Mouse (Mus musculus) ZHBTc4 (cell line): ENCODE measurements at regions not wholly inside any gene's neighbourhood (a gene's known extent, or its start where the extent isn't known, plus 50 kb on each side); places are given as distances from the start of the nearest gene placed in this dataset.

Experiments used
- DNase-seq: peaks from one replicate; pipeline ENCODE4 v3.0.0-alpha.2; 2011; ENCODE audit warnings: low read depth, low spot score

GRCm38 (mm10) chr8:83837637-83838378 lies 62.1 kb upstream of the Adgrl1 start:
- DNase-seq: no peak

GRCm38 (mm10) chr8:83829851-83830250 lies 70.1 kb upstream of the Adgrl1 start:
- DNase-seq: no peak

- no peak for DNase-seq
These were observed 74.8 kb upstream of the Adgrl1 start for GRCm38 (mm10) chr8:83824925-83825680.

GRCm38 (mm10) chr8:83819086-83819485 lies 78.0 kb upstream of the Adgre5 start:
- DNase-seq: peak; percentile 66

- peak; percentile 89 for DNase-seq
These were observed 69.5 kb upstream of the Adgre5 start for GRCm38 (mm10) chr8:83810651-83811050.

GRCm38 (mm10) chr8:83805612-83806011 lies 64.5 kb upstream of the Adgre5 start:
- no peak for DNase-seq

GRCm38 (mm10) chr8:83803312-83803711 lies 62.2 kb upstream of the Adgre5 start:
- DNase-seq: peak; percentile 87

- peak; percentile 86 for DNase-seq
These were observed 61.4 kb upstream of the Adgre5 start for GRCm38 (mm10) chr8:83802506-83802905.

- peak; percentile 34 for DNase-seq
These were observed 58.5 kb upstream of the Adgre5 start for GRCm38 (mm10) chr8:83799607-83799950.

- no peak for DNase-seq
These were observed 57.9 kb upstream of the Adgre5 start for GRCm38 (mm10) chr8:83798881-83799606.

- DNase-seq: peak; percentile 21
These were observed 52.5 kb upstream of the Adgre5 start for GRCm38 (mm10) chr8:83793491-83794238.
